ENCODE assay signal across 13 mouse cellular contexts in genomic region chr7:64037701-64038231, GRCm38 (mm10).
DNase-seq lines count a peak whose midpoint lies in the region; ATAC-seq lines count a peak whose summit lies in the region.
"Had no signal": no experiment of that assay in that cellular context is flagged by ENCODE, and none has a peak within 500 bp of the region (broad histone marks: within the 10 kb centered on the region; RNA-seq: fewer than 3 reads in every experiment).

No protein-coding gene starts in this region.

- peak; percentile 35; the same call in 1 of the 2 replicates for ATAC-seq in megakaryocyte progenitor cell, adult 5-6 weeks (replicated peaks; ENCODE audit: poor library complexity)
- ATAC-seq: forebrain, embryonic 14.5 days; intestine, embryonic 15.5 days had no signal

- DNase-seq in B cell, adult 2 months = peak; percentile 65 to 76
- DNase-seq in CD4-positive, CD25-positive, alpha-beta regulatory T cell, adult 2 months (ENCODE audit: low read depth, low spot score) = peak; percentile 64
- DNase-seq in induced T-regulatory cell, adult 2 months (ENCODE audit: low read depth) = peak; percentile 67
- no peak for DNase-seq in yolk sac, embryonic 10.5 days (ENCODE audit: low spot score)
- no peak for DNase-seq in heart, adult 9 months (ENCODE audit: low spot score in 2 of 2)
- DNase-seq in lung, adult 18-20 months = no peak
- no peak for DNase-seq in adrenal gland, postnatal 4 days (ENCODE audit: low spot score in 2 of 2)
- DNase-seq: cerebellum, adult 8-10 months; heart, adult 11 months; kidney, postnatal 10 days had no signal

Comparison
In these comparisons a context has a peak if more than half of its experiments do, and no peak if none do; other contexts are left out.
1. DNase-seq: peak in B cell, adult 2 months (2 of 2), CD4-positive, CD25-positive, alpha-beta regulatory T cell, adult 2 months (single experiment) and induced T-regulatory cell, adult 2 months (single experiment); none in yolk sac, embryonic 10.5 days (single experiment), heart, adult 9 months (0 of 2), lung, adult 18-20 months (0 of 2) and adrenal gland, postnatal 4 days (0 of 2).